Mouse (Mus musculus) heart, postnatal 0 days (tissue): Measurements from ENCODE around the gene Nav2.

ENCODE experiments used
- CTCF ChIP-seq: IDR thresholded peaks from 2 replicates; pipeline ENCODE4 v1.5.1; 2016; ENCODE audit warnings: antibody characterized with exemption, control low read depth, low read depth
- EP300 ChIP-seq: IDR thresholded peaks from 2 replicates; pipeline ENCODE4 v1.6.1; 2016; ENCODE audit warnings: antibody characterized with exemption, low read depth

DNA sequence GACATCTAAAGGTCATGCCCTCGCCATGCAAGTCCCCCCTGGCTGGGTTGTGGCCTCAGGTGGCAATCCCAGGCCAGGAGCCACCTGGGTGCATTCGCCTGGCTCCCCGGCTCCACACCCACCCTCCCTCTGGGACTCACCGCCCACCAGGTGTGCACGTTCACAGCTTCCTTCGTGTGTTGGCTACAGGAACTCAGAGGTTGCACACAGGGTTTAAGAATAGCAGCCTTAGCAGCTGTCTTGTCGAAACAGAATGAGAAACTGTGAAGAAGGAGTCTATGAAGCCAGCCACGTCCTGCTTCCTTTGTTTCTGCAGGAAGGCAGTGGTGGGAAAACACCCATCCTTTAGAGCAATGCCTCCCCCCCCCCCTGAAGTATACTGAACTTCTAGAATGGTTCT lies 210.5 kb downstream of the Nav2 start:
- TF ChIP-seq CTCF (no peak), EP300 (no peak)
